ENCODE assay signal across 13 mouse cellular contexts in the genomic region with DNA sequence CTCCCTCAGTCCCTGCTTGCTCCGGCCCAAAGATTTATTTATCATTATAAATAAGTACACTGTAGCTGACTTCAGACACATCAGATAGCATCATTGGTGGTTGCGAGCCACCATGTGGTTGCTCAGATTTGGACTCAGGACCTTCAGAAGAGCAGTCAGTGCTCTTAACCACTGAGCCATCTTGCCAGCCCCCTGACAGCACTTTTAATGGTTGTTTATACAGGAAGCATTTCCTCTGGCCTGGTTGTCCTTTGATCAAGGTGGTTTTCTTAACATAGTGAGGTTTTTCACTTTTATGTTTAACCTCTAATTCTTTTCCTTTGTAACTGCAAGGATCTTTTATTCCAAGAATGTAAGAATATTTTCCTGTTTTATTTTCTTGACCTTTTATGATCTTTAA. TPM values are rescaled to one million over a fixed set of nuclear protein-coding genes. Genes with fewer than 3 reads are reported as not detected.
A peak's percentile ranks its signal among the peaks of the same experiment; 100 is the strongest.
DNase-seq lines count a peak whose midpoint lies in the region; ATAC-seq and TF ChIP-seq lines count a peak whose summit lies in the region.
"Had no signal": no experiment of that assay in that cellular context is flagged by ENCODE, and none has a peak within 500 bp of the region (broad histone marks: within the 10 kb centered on the region; RNA-seq: fewer than 3 reads in every experiment).

No protein-coding gene starts in this region.

- TF ChIP-seq CTCF in left cerebral cortex, adult 2 months (IDR thresholded peaks at IDR 0.05): no peak

- no peak overlapping the region for H3K9ac ChIP-seq in heart, embryonic 11.5 days (ENCODE audit: low read depth, low read length)
- no peak overlapping the region for H3K9ac ChIP-seq in intestine, embryonic 16.5 days (ENCODE audit: low read depth, low read length)
- H3K9ac ChIP-seq: intestine, embryonic 15.5 days; liver, embryonic 13.5 days had no signal

- no peaks in the 10 kb centered on the region for H3K27me3 ChIP-seq in heart, embryonic 11.5 days (ENCODE audit: control insufficient read depth, insufficient read depth, low read length)
- no peaks in the 10 kb centered on the region for H3K27me3 ChIP-seq in intestine, embryonic 16.5 days (replicated peaks; ENCODE audit: control insufficient read depth, insufficient read depth, low read length)
- H3K27me3 ChIP-seq: intestine, embryonic 15.5 days; liver, embryonic 13.5 days had no signal

- H3K4me1 ChIP-seq in heart, embryonic 11.5 days (ENCODE audit: control insufficient read depth, insufficient read depth, low read length): peaks cover 50% of the 10 kb centered on the region
- peaks cover 4% of the 10 kb centered on the region; the same call in 1 of the 2 replicates for H3K4me1 ChIP-seq in intestine, embryonic 16.5 days (ENCODE audit: control insufficient read depth, insufficient read depth, low read length)

- WGBS in heart, embryonic 11.5 days (ENCODE audit: insufficient replicate concordance): 73% methylated on average over 2 of the region's 2 CpGs
- WGBS in intestine, embryonic 16.5 days: 85% methylated on average over 2 of the region's 2 CpGs

- no peak overlapping the region for H3K4me2 ChIP-seq in heart, embryonic 11.5 days
- H3K4me2 ChIP-seq in intestine, embryonic 16.5 days (ENCODE audit: low read depth, low read length): no peak overlapping the region
- H3K4me2 ChIP-seq: intestine, embryonic 15.5 days; liver, embryonic 13.5 days had no signal

- no peaks in the 10 kb centered on the region for H3K9me3 ChIP-seq in heart, embryonic 11.5 days (replicated peaks; ENCODE audit: control insufficient read depth, low read length)
- no peaks in the 10 kb centered on the region for H3K9me3 ChIP-seq in intestine, embryonic 16.5 days (ENCODE audit: control insufficient read depth, low read length)
- H3K9me3 ChIP-seq: forebrain, embryonic 10.5 days; intestine, embryonic 15.5 days; liver, embryonic 13.5 days had no signal

- no peak overlapping the region for H3K4me3 ChIP-seq in heart, embryonic 11.5 days (ENCODE audit: low read depth, low read length)
- H3K4me3 ChIP-seq in left cerebral cortex, adult 2 months: no peak overlapping the region
- no peak overlapping the region for H3K4me3 ChIP-seq in intestine, embryonic 16.5 days (ENCODE audit: low read length)
- H3K4me3 ChIP-seq: forebrain, embryonic 10.5 days; intestine, embryonic 15.5 days; liver, embryonic 13.5 days had no signal

- peaks cover 40% of the 10 kb centered on the region for H3K36me3 ChIP-seq in heart, embryonic 11.5 days (ENCODE audit: control insufficient read depth, insufficient read depth, low read length)
- peaks cover 14% of the 10 kb centered on the region for H3K36me3 ChIP-seq in intestine, embryonic 16.5 days (ENCODE audit: control insufficient read depth, insufficient read depth, low read length)

- intact Hi-C loops in left cerebral cortex, adult 2 months (cut with DNase I): no loop called here
- intact Hi-C loops in left cerebral cortex, postnatal 4 days (cut with DNase I): no loop called here

- DNase-seq in heart, adult 11 months: no peak
- DNase-seq in left cerebral cortex, adult 2 months (ENCODE audit: extremely low spot score in 1 of 2, low spot score in 2 of 2): no peak
- no peak for DNase-seq in left cerebral cortex, postnatal 4 days
- peak; percentile 48 for DNase-seq in CD4-positive, CD25-positive, alpha-beta regulatory T cell, adult 2 months (ENCODE audit: low read depth, low spot score)
- peak; percentile 42 for DNase-seq in lung, postnatal 36 days
- DNase-seq: liver, embryonic 13.5 days; midbrain, embryonic 14.5 days had no signal

- peak overlapping the region; percentile 89; the same call in 1 of the 2 replicates for H3K27ac ChIP-seq in heart, embryonic 11.5 days (ENCODE audit: low read depth, low read length)
- 0 out of 2 replicates have a peak overlapping the region, but pooled peaks have one; percentile 20 for H3K27ac ChIP-seq in left cerebral cortex, adult 2 months
- no peak overlapping the region for H3K27ac ChIP-seq in intestine, embryonic 16.5 days (ENCODE audit: low read length)
- H3K27ac ChIP-seq: forebrain, embryonic 10.5 days; intestine, embryonic 15.5 days had no signal

- no peak for ATAC-seq in heart, embryonic 11.5 days (replicated peaks; ENCODE audit: insufficient number of reproducible peaks, low FRiP score, low TSS enrichment)
- no peak for ATAC-seq in erythroblast, adult 5-6 weeks (replicated peaks; ENCODE audit: low FRiP score, poor library complexity, severe bottlenecking)
- no peak for ATAC-seq in intestine, embryonic 16.5 days

RNA-seq across cellular contexts. Expression of a gene that starts 13.7 kb away (rescaled TPM):
- 3,123 and 3,177 TPM in 2 replicates for polyA plus RNA-seq in heart, embryonic 11.5 days (2014; fragmentation: Nextera tagmentation; extraction: Ambion mirVana)
- total RNA-seq in left cerebral cortex, adult 2 months (2021): 10 to 100 TPM; 33.8 to 37.7 TPM
- 1 to 10 TPM; 1.4 to 1.7 TPM for total RNA-seq in left cerebral cortex, postnatal 4 days (2021)
- total RNA-seq in erythroblast, adult 5-6 weeks (2015; ENCODE audit: low replicate concordance): not detected in 2 replicates
- not detected in 2 replicates for total RNA-seq in erythroblast, adult 5-6 weeks (2017; ENCODE audit: low replicate concordance)
- polyA plus RNA-seq in intestine, embryonic 16.5 days (2015; fragmentation: Nextera tagmentation; extraction: Ambion mirVana): 3.5 and 3.7 TPM in 2 replicates

RNA-seq across cellular contexts. Expression of a gene that starts 22.3 kb away (rescaled TPM):
- polyA plus RNA-seq in heart, embryonic 11.5 days (2014; fragmentation: Nextera tagmentation; extraction: Ambion mirVana): 286 and 325 TPM in 2 replicates
- total RNA-seq in left cerebral cortex, adult 2 months (2021): 100 to 1,000 TPM; 387 to 407 TPM
- 100 to 1,000 TPM; 446 to 469 TPM for total RNA-seq in left cerebral cortex, postnatal 4 days (2021)
- 30.2 and 34.1 TPM in 2 replicates for total RNA-seq in erythroblast, adult 5-6 weeks (2015; ENCODE audit: low replicate concordance)
- total RNA-seq in erythroblast, adult 5-6 weeks (2017; ENCODE audit: low replicate concordance): 19.5 and 21.8 TPM in 2 replicates
- polyA plus RNA-seq in intestine, embryonic 16.5 days (2015; fragmentation: Nextera tagmentation; extraction: Ambion mirVana): 217 and 228 TPM in 2 replicates

RNA-seq across cellular contexts. Expression of a gene that starts 23.2 kb away (rescaled TPM):
- 0.03 and 0.08 TPM in 2 replicates for polyA plus RNA-seq in heart, embryonic 11.5 days (2014; fragmentation: Nextera tagmentation; extraction: Ambion mirVana)
- total RNA-seq in left cerebral cortex, adult 2 months (2021): 1 to 10 TPM; 5.4 to 6.1 TPM
- total RNA-seq in left cerebral cortex, postnatal 4 days (2021): 1 to 10 TPM; 2.5 to 2.6 TPM
- not detected in 2 replicates for total RNA-seq in erythroblast, adult 5-6 weeks (2015; ENCODE audit: low replicate concordance)
- total RNA-seq in erythroblast, adult 5-6 weeks (2017; ENCODE audit: low replicate concordance): not detected in 2 replicates
- polyA plus RNA-seq in intestine, embryonic 16.5 days (2015; fragmentation: Nextera tagmentation; extraction: Ambion mirVana): 0.51 and 0.67 TPM in 2 replicates
- total RNA-seq: megakaryocyte, adult 5-6 weeks had no signal

RNA-seq across cellular contexts. Expression of a gene that starts 26.0 kb away (rescaled TPM):
- 35.9 and 40.4 TPM in 2 replicates for polyA plus RNA-seq in heart, embryonic 11.5 days (2014; fragmentation: Nextera tagmentation; extraction: Ambion mirVana)
- 10 to 100 TPM; 21.2 to 29.4 TPM for total RNA-seq in left cerebral cortex, adult 2 months (2021)
- total RNA-seq in left cerebral cortex, postnatal 4 days (2021): 10 to 100 TPM; 23.9 to 30.5 TPM
- total RNA-seq in erythroblast, adult 5-6 weeks (2015; ENCODE audit: low replicate concordance): not detected in 2 replicates
- 0.70 TPM in 1 of 2 replicates, not detected in the other for total RNA-seq in erythroblast, adult 5-6 weeks (2017; ENCODE audit: low replicate concordance)
- 19.0 and 24.5 TPM in 2 replicates for polyA plus RNA-seq in intestine, embryonic 16.5 days (2015; fragmentation: Nextera tagmentation; extraction: Ambion mirVana)

RNA-seq across cellular contexts. Expression of a gene that starts 56.7 kb away (rescaled TPM):
- polyA plus RNA-seq in heart, embryonic 11.5 days (2014; fragmentation: Nextera tagmentation; extraction: Ambion mirVana): 7.4 and 8.7 TPM in 2 replicates
- 1 to 10 TPM; 3.3 to 4.3 TPM for total RNA-seq in left cerebral cortex, adult 2 months (2021)
- total RNA-seq in left cerebral cortex, postnatal 4 days (2021): 1 to 10 TPM; 5.3 to 5.8 TPM
- 4.8 and 11.5 TPM in 2 replicates for total RNA-seq in erythroblast, adult 5-6 weeks (2015; ENCODE audit: low replicate concordance)
- 2.5 and 4.8 TPM in 2 replicates for total RNA-seq in erythroblast, adult 5-6 weeks (2017; ENCODE audit: low replicate concordance)
- polyA plus RNA-seq in intestine, embryonic 16.5 days (2015; fragmentation: Nextera tagmentation; extraction: Ambion mirVana): 10.5 and 10.8 TPM in 2 replicates

Comparison
In these comparisons a context has a peak if more than half of its experiments do, and no peak if none do; other contexts are left out.
1. RNA of a gene that starts 13.7 kb away (total RNA-seq): 33.8 to 37.7 TPM in left cerebral cortex, adult 2 months; 1.4 to 1.7 TPM in left cerebral cortex, postnatal 4 days and not detected in erythroblast, adult 5-6 weeks; every median in the first group is over 10 times any median in the second.
2. DNase-seq: peak in CD4-positive, CD25-positive, alpha-beta regulatory T cell, adult 2 months (single experiment) and lung, postnatal 36 days (single experiment); none in heart, adult 11 months (single experiment), left cerebral cortex, adult 2 months (0 of 2) and left cerebral cortex, postnatal 4 days (single experiment).
3. RNA of a gene that starts 22.3 kb away (total RNA-seq): 446 to 469 TPM in left cerebral cortex, postnatal 4 days and 387 to 407 TPM in left cerebral cortex, adult 2 months; 19.5 to 34.1 TPM in erythroblast, adult 5-6 weeks; every median in the first group is over 10 times any median in the second.